Mouse (Mus musculus) erythroid progenitor cell, adult 5-6 weeks (primary cell): ENCODE results near the gene Sec31b. TPM values are rescaled to one million over a fixed set of nuclear protein-coding genes. Genes with fewer than 3 reads are reported as not detected.

Source experiments
- ATAC-seq: replicated peaks from 2 replicates; pipeline ENCODE4 v1.8.0; 2016; ENCODE audit warnings: moderate number of reproducible peaks, mild to moderate bottlenecking, moderate TSS enrichment, inconsistent platforms; ENCODE audit not compliant: poor library complexity, low FRiP score, severe bottlenecking
- total RNA-seq, 2 experiments: library from RNA; stranded (forward) in 1 of 2; stranded (reverse) in 1 of 2; fragments of 150-400 nt in 1 of 2; fragments of 186-747, 209-891 nt in 1 of 2; gene quantifications; 2 replicates each; pipeline versions ENCODE4 v1.2.3 to v1.2.4; 2015 to 2017; ENCODE audit warnings: low replicate concordance in 2 of 2

The Sec31b gene
- total RNA-seq, 2 experiments from 2014 or later = 1.3 TPM; not detected in 1

GRCm38 (mm10) chr19:44537416-44537815, 8.2 kb downstream of the Sec31b start:
- no peak for ATAC-seq

DNA sequence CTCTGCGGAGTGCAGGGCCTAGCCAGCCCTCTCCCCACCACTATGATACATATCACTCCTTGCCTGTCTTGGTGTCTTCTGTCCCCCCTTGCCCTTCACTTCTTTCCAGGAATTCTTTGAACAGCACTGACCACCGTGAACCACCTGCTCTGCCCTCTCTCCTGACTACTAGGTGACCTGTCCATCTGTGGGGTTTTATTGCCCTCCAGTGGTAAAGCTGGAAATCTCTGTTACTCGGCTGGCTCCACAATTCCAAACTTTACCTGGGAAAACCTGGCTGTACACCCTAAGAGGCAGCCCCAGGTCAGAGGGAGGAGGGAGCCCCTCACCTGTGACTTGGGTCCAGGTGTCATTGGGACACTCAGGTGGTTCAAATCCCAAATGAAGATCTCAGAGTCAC, 10.3 kb downstream of the Sec31b start:
- no peak for ATAC-seq

GRCm38 (mm10) chr19:44530018-44530417, 15.6 kb downstream of the Sec31b start:
- no peak for ATAC-seq

GRCm38 (mm10) chr19:44525551-44526205, 20.0 kb downstream of the Sec31b start:
- ATAC-seq = no peak

GRCm38 (mm10) chr19:44519152-44519551, 26.5 kb downstream of the Sec31b start:
- ATAC-seq = no peak

GRCm38 (mm10) chr19:44517996-44518768, 27.5 kb downstream of the Sec31b start:
- ATAC-seq = no peak

DNA sequence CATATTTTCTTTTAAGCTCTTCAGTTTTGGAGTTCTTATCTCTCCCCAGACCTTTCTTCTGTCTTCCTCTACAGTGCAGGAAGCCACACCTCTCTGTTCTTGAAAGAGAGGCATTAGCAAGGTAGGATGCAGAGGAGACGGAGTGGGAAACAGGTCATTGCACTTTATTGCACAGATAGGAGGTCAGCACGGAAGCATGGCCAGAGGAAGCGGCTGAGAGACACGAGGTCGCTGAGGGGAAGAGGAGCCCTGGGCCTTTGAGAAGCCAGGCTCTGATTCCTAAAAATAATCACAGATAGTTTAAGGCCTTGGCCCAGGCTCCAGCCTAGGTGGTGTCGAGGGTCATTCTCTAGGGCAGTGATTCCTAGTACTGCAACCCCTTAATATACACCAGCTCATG, 29.9 kb downstream of the Sec31b start:
- no peak for ATAC-seq

DNA sequence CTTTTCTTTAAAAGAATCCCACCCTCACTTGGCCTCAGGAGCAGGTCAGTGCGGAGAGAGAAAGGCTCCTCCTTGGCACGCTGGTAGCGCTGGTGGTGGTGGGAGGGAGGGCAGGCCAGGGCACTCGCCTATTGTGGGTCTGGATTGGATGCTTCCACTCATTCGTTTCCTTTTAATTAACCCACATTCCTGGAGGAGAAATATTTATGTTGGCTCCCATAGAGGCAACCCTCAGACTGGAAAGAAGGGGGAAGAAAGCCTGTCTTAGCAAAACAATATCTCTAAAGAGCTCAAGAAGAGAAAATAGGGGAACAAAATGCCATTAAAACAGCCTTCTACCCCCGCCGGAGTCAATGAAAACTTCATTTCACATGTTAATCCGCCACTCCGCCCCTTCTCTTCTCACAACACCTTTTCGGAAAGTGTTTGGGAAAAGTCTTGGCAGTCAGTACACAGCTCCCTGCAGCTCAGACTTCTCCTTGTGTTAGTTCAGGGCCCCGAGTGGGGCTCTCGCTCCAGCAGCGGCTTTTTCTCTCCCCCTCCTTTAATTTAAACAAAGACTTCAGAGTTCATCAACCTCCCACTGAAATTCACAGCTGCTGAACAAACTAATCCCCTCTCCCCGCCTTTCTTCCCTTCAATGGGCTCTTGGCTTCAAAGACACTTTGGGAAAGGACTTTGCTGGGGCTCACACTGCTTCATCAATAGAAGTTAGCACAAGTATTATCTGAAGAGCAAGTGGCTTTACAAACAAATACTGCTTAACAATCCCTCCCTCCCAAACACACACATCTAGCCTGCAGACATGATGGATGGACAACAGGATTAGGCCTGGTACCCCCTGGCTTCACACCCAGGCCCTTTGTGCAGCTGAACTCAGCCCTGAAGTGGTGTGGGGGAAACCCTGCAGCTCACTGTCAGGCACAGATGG, 30.9 kb downstream of the Sec31b start:
- no peak for ATAC-seq

DNA sequence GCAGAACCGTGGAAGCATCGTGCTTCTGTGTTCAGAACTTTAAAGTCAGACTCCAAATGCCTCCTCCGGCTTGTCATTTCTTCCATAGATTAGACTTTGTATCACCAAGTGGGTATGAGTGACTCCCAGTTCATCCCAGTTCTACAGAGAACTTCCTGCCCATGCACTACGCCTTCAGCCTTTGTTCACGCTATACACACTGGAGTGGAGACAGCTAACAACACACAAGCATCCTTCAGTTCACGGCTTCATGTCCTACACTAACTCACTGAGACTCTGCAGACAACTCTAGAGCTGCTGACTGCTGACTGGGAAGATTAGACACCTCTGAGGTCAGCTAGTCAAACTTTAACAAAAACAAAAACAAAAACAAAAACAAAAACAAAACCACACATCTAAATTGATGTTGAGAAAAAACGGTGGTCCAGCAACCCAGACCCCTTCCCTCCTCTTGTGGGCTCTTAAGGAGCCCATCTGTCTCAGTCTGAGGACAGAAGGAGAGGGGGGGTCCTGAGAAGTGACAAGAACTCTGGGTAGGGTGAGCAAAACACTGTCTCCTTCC, 31.7 kb downstream of the Sec31b start:
- ATAC-seq = no peak

- ATAC-seq = no peak
Observed at GRCm38 (mm10) chr19:44513054-44513833, 32.4 kb downstream of the Sec31b start.

GRCm38 (mm10) chr19:44512601-44513000, 33.1 kb downstream of the Sec31b start:
- no peak for ATAC-seq

- ATAC-seq = no peak
Observed at GRCm38 (mm10) chr19:44511451-44512231, 34.0 kb downstream of the Sec31b start.

- no peak for ATAC-seq
Observed at GRCm38 (mm10) chr19:44510534-44511175, 35.0 kb downstream of the Sec31b start.

- ATAC-seq = no peak
Observed at GRCm38 (mm10) chr19:44502741-44503140, 42.9 kb downstream of the Sec31b start.

DNA sequence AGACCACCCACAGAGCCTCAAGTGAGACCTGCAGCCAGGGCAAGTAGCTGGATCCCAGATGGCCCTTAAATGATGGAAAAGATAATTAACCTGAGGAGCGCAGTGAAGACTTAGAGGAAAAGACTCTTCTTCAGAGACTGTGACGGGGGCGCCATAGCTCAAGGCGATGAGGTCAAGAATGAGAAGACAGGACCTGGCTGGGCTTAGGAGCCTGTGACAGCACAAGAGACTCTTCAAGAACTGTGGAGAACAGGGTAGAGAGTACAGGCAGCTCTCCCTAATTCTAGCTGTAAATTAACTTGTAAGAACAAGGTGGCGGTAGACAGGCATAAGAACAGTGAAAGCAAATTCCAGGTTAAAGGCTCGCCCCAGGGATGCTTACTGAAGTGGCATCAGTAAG, 43.7 kb downstream of the Sec31b start:
- ATAC-seq = no peak

DNA sequence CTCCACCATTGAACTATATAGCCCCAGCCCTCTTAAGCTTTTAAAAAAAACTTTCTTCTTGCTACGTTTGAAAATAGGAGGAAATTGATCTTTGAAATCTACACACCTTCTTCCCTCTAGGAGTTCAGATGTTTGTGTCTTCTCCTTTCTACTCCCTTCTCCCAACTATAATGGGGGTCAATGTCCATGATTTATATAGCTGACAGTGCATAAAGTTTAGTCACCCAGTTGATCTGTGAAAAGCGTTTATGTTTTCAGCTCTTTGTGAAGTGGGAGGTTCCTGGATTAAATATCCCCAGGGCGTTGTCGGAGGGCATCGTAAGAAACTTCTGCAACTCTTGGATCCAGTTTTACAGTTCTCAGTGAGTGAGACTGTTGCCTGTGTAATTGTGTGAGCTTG, 45.4 kb downstream of the Sec31b start:
- no peak for ATAC-seq

DNA sequence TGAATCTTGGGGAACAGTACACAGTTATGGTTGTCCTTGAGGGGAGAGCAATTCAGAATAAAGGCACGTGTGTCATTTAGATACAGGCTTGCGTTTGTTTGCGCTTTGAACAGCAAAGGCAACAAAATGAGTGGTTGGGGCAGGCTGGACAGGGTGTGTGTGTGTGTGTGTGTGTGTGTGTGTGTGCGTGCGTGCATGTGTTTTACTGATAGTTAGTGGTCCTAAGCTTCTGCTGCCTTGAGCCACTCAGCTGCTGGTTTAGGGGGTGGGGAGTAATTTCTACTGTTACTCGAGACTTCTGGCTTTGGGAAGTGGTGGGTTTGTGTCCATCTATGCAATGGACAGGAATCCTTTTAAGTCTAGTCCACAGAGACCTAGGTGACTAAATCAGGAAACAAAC, 46.7 kb downstream of the Sec31b start:
- no peak for ATAC-seq

DNA sequence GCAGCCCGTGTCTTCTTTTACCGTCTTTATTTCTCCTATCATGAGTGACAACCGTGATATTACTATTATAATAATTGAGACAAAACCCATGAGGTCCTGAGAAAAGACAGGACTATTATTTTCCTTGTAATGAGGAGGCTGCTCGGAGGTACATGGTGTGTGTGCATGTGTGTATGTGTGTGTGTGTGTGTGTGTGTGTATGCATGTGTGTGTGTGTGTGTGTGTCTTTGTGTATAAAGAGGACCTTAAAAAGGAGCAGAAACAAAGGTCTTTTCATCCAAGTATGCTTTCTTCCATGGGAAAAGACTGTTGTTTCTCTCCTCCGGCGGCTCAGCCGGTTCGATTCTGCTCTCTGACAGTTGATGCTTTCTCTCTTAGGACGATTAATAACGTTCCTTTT, 48.7 kb downstream of the Sec31b start:
- no peak for ATAC-seq
